Mouse (Mus musculus) thymus, adult 2 months (tissue): Measurements from ENCODE around the gene Dtx3.

ENCODE experiments used
- CTCF ChIP-seq: fragments of 200-500 bp; IDR thresholded peaks from 2 replicates; pipeline ENCODE4 v1.5.1; 2012; ENCODE audit warnings: mild to moderate bottlenecking, control low read depth, low read length, moderate library complexity, borderline replicate concordance; ENCODE audit not compliant: control insufficient read depth, poor library complexity, insufficient read depth; ENCODE audit errors: extremely low read depth
- POLR2A ChIP-seq: fragments of 200-500 bp; IDR thresholded peaks from 2 replicates; pipeline ENCODE4 v1.6.1; 2012; ENCODE audit warnings: mild to moderate bottlenecking, low read length, control low read depth, moderate library complexity; ENCODE audit not compliant: control insufficient read depth, poor library complexity, insufficient read depth; ENCODE audit errors: extremely low read depth

GRCm38 (mm10) chr10:127144536-127144935 lies 51.0 kb downstream of the Dtx3 start:
- TF ChIP-seq POLR2A (no peak), CTCF (no peak)
